Mouse (Mus musculus) spleen, adult 2 months (tissue): ENCODE results near the gene Ap5s1.

ENCODE experiments used
- CTCF ChIP-seq: fragments of 200-500 bp; IDR thresholded peaks from 2 replicates; pipeline ENCODE4 v1.5.1; 2011; ENCODE audit warnings: mild to moderate bottlenecking, inconsistent platforms; ENCODE audit not compliant: insufficient read depth, insufficient read length, insufficient replicate concordance; ENCODE audit errors: extremely low read depth
- POLR2A ChIP-seq: fragments of 200-500 bp; IDR thresholded peaks from 2 replicates; pipeline ENCODE4 v1.6.1; 2011; ENCODE audit warnings: low read depth, low read length, inconsistent platforms

DNA sequence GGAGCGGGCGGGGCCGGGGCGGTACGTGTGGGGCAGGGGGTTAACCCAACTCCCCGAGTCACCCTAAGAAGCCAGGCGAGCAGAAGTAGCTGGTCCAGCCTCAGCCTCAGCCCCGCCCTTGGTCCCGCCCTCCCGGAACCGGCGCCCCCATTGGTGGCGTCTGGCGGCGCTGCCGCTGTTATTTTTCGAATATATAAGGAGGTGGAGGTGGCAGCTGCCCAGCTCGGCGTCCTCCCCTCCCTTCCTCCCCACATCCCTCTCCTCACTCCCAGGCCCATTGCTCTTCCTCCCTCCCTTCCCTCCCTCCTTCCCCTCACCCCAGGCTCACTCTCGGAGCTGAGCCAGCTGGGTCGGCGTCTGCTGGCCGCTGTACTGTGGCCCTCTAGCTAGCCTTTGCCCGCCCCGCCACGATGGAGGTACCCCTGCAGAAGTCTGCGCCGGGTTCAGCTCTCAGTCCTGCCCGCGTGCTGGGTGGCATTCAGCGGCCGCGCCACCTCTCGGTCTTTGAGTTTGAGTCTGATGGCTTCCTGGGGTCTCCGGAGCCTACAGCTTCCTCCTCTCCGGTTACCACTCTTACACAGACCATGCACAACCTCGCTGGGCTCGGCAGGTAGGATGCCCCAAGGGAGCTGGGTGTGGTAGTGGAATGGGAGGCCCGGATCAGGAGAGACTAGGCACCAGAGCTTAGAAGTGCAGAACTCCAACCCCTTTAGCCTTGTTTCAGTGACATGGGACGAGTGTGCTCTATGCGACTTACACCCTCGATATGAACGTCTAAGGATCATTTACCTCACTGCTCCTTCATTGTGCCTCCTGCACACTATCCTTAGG is 19.9 kb upstream of the Ap5s1 start, which contains the start of the genes Cdc25b and Spef1:
- TF ChIP-seq CTCF (0 out of 2 replicates have a peak, but pooled peaks have one; percentile 6), POLR2A (peak; percentile 43; the same call in 1 of the 2 replicates)
